Mouse (Mus musculus): Measurements from ENCODE around the gene Fam229b.
A peak's percentile ranks its signal among the peaks of the same experiment; 100 is the strongest.

Gene Fam229b

GRCm38 (mm10) chr10:39133462-39134310 is at the start of gene Fam229b, which contains the start of gene Tube1:
Gene Fam229b (minus strand): TSS chr10:39133914.
Gene Tube1 (plus strand): TSS chr10:39133976.
- peak; percentile 35 to 48 for DNase-seq (ENCODE audit: low read depth in 1 of 2, low spot score in 2 of 2)

- DNase-seq (ENCODE audit: low read depth in 1 of 2, low spot score in 2 of 2): no peak
Measured at GRCm38 (mm10) chr10:39176981-39177380, 43.3 kb upstream of the Fam229b start.

- no peak for DNase-seq (ENCODE audit: low read depth in 1 of 2, low spot score in 2 of 2)
Measured at GRCm38 (mm10) chr10:39173077-39173476, 39.4 kb upstream of the Fam229b start.

GRCm38 (mm10) chr10:39172540-39172931 is 38.8 kb upstream of the Fam229b start:
- no peak for DNase-seq (ENCODE audit: low read depth in 1 of 2, low spot score in 2 of 2)

GRCm38 (mm10) chr10:39171603-39172539 is 38.2 kb upstream of the Fam229b start:
- DNase-seq (ENCODE audit: low read depth in 1 of 2, low spot score in 2 of 2): peak; percentile 86 to 89

- peak; percentile 66 to 80 for DNase-seq (ENCODE audit: low read depth in 1 of 2, low spot score in 2 of 2)
Measured at GRCm38 (mm10) chr10:39171134-39171533, 37.4 kb upstream of the Fam229b start.

GRCm38 (mm10) chr10:39170706-39171105 is 37.0 kb upstream of the Fam229b start:
- no peak for DNase-seq (ENCODE audit: low read depth in 1 of 2, low spot score in 2 of 2)

- peak in 1 of 2 experiments; percentile 33 for DNase-seq (ENCODE audit: low read depth in 1 of 2, low spot score in 2 of 2)
Measured at GRCm38 (mm10) chr10:39170181-39170580, 36.5 kb upstream of the Fam229b start.

GRCm38 (mm10) chr10:39169642-39170041 is 35.9 kb upstream of the Fam229b start:
- DNase-seq (ENCODE audit: low read depth in 1 of 2, low spot score in 2 of 2): no peak

- DNase-seq (ENCODE audit: low read depth in 1 of 2, low spot score in 2 of 2): no peak
Measured at GRCm38 (mm10) chr10:39167611-39168010, 33.9 kb upstream of the Fam229b start.

- DNase-seq (ENCODE audit: low read depth in 1 of 2, low spot score in 2 of 2): no peak
Measured at GRCm38 (mm10) chr10:39165632-39166115, 32.0 kb upstream of the Fam229b start.

- no peak for DNase-seq (ENCODE audit: low read depth in 1 of 2, low spot score in 2 of 2)
Measured at GRCm38 (mm10) chr10:39163694-39164093, 30.0 kb upstream of the Fam229b start, which contains the start of gene Ccn6. Gene Ccn6 (minus strand): TSS chr10:39163794.

GRCm38 (mm10) chr10:39162666-39163484 is 29.2 kb upstream of the Fam229b start:
- no peak for DNase-seq (ENCODE audit: low read depth in 1 of 2, low spot score in 2 of 2)

GRCm38 (mm10) chr10:39161406-39161805 is 27.7 kb upstream of the Fam229b start:
- DNase-seq (ENCODE audit: low read depth in 1 of 2, low spot score in 2 of 2): no peak

GRCm38 (mm10) chr10:39158306-39158705 is 24.6 kb upstream of the Fam229b start:
- DNase-seq (ENCODE audit: low read depth in 1 of 2, low spot score in 2 of 2): no peak

- DNase-seq (ENCODE audit: low read depth in 1 of 2, low spot score in 2 of 2): no peak
Measured at GRCm38 (mm10) chr10:39157321-39157720, 23.6 kb upstream of the Fam229b start.

GRCm38 (mm10) chr10:39156719-39157118 is 23.0 kb upstream of the Fam229b start:
- no peak for DNase-seq (ENCODE audit: low read depth in 1 of 2, low spot score in 2 of 2)

GRCm38 (mm10) chr10:39142216-39142615 is 8.5 kb upstream of the Fam229b start:
- no peak for DNase-seq (ENCODE audit: low read depth in 1 of 2, low spot score in 2 of 2)

GRCm38 (mm10) chr10:39141401-39141800 is 7.7 kb upstream of the Fam229b start:
- DNase-seq (ENCODE audit: low read depth in 1 of 2, low spot score in 2 of 2): no peak

GRCm38 (mm10) chr10:39140843-39141242 is 7.1 kb upstream of the Fam229b start:
- DNase-seq (ENCODE audit: low read depth in 1 of 2, low spot score in 2 of 2): no peak

- no peak for DNase-seq (ENCODE audit: low read depth in 1 of 2, low spot score in 2 of 2)
Measured at GRCm38 (mm10) chr10:39138761-39139160, 5.0 kb upstream of the Fam229b start.

Measured in monocyte, adult 2 months (primary cell).